Mouse (Mus musculus): ENCODE measurements around the gene Mllt11.

- no peak for TF ChIP-seq EP300 (optimal IDR thresholded peaks at IDR 0.05)
- TF ChIP-seq CTCF (IDR thresholded peaks at IDR 0.05; ENCODE audit: low read depth) = no peak
Observed at GRCm38 (mm10) chr3:95231298-95232221, at the start of gene Mllt11.
